Mouse (Mus musculus) limb, embryonic 11.5 days (tissue): ENCODE data around the gene Disp2. TPM values are rescaled to one million over a fixed set of nuclear protein-coding genes. Genes with fewer than 3 reads are reported as not detected.
A peak's percentile ranks its signal among the peaks of the same experiment; 100 is the strongest.

Source experiments
- ATAC-seq: fragments of 200-750 bp; cut with Nextera tagmentation; 2 replicates; pipeline ENCODE4 v1.8.0; 2017; ENCODE audit warnings: low read depth; ENCODE audit not compliant: insufficient number of reproducible peaks, low FRiP score, low TSS enrichment
- DNase-seq: peaks from one replicate; pipeline ENCODE4 v3.0.0-alpha.2; 2015; ENCODE audit warnings: low spot score
- H3K27ac ChIP-seq: fragments of 300-500 bp; sonication (generic); replicated peaks from 2 replicates; pipeline ENCODE4 v1.5.1; 2014; ENCODE audit warnings: low read depth, mild to moderate bottlenecking, low read length
- H3K27me3 ChIP-seq: fragments of 300-500 bp; sonication (generic); 2 replicates; pipeline ENCODE4 v1.6.1; 2014; ENCODE audit warnings: mild to moderate bottlenecking, low read length, mixed read lengths; ENCODE audit not compliant: control insufficient read depth, insufficient read depth
- H3K36me3 ChIP-seq: fragments of 300-500 bp; sonication (generic); 2 replicates; pipeline ENCODE4 v1.6.1; 2014; ENCODE audit warnings: mild to moderate bottlenecking, low read length, moderate library complexity, mixed read lengths; ENCODE audit not compliant: control insufficient read depth, insufficient read depth
- H3K4me1 ChIP-seq: fragments of 300-500 bp; sonication (generic); 2 replicates; pipeline ENCODE4 v1.6.1; 2014; ENCODE audit warnings: low read length, mixed read lengths; ENCODE audit not compliant: control insufficient read depth, insufficient read depth
- H3K4me2 ChIP-seq: fragments of 300-500 bp; sonication (generic); 2 replicates; pipeline ENCODE4 v1.6.1; 2014; ENCODE audit warnings: low read depth, mild to moderate bottlenecking, moderate library complexity; ENCODE audit not compliant: severe bottlenecking
- H3K4me3 ChIP-seq: fragments of 300-500 bp; sonication (generic); 2 replicates; pipeline ENCODE4 v1.5.1; 2014; ENCODE audit warnings: low read depth, low read length
- H3K9ac ChIP-seq: fragments of 300-500 bp; sonication (generic); 2 replicates; pipeline ENCODE4 v1.6.1; 2014; ENCODE audit warnings: mild to moderate bottlenecking, low read length
- H3K9me3 ChIP-seq: fragments of 300-500 bp; sonication (generic); 2 replicates; pipeline ENCODE4 v1.6.1; 2016; ENCODE audit warnings: low read length; ENCODE audit not compliant: control insufficient read depth
- WGBS: fragments of 180-500 bp; shearing (Covaris S2); extraction: QIAGEN DNeasy Blood & Tissue Kit; methylation state at CpG from one replicate; pipeline ENCODE4 v1.1.7; 2014; 5-methylcytosine and 5-hydroxymethylcytosine counted together
- polyA plus RNA-seq: library from polyadenylated mRNA; unstranded; fragments of >200 nt; fragmentation: Nextera tagmentation; extraction: Ambion mirVana; gene quantifications from 2 replicates; pipeline ENCODE4 v1.2.1, GENCODE M21; 2014

Gene Disp2
- polyA plus RNA-seq, 1 experiment from 2014 or later: 0.05 TPM

GRCm38 (mm10) chr2:118805137-118805536, 25.6 kb downstream of the Disp2 start:
- Histone ChIP-seq H3K9me3 (no peaks in the 10 kb centered on the region), H3K4me3 (no peak overlapping the region), H3K36me3 (no peaks in the 10 kb centered on the region), H3K27me3 (no peaks in the 10 kb centered on the region), H3K9ac (no peak overlapping the region), H3K27ac (no peak overlapping the region), H3K4me1 (no peaks in the 10 kb centered on the region), H3K4me2 (no peak overlapping the region)
- DNase-seq (no peak), ATAC-seq (no peak)
- 68% methylated on average over 3 of the region's 3 CpGs for WGBS

DNA sequence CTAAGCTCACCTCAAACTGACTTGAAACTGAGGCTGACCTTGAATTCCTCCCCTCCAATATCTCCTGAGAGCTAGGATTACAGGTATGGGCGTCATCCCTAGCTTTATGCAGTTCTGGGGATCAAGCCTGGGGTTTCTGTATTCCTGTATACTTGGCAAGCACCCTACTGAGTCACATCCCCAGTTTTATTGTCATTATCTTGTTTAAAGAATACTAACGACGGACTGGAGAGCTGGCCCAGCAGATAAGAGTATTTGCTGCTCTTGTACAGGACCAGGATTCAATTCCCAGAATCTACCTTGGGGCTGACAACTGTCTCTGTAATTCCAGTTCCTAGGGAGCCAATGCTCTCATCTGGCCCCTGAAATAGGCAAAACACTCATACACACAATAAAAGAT, 26.2 kb downstream of the Disp2 start:
- ATAC-seq (no peak), DNase-seq (no peak)
- WGBS: 36% methylated on average over 3 of the region's 3 CpGs
- Histone ChIP-seq H3K4me1 (no peaks in the 10 kb centered on the region), H3K27me3 (no peaks in the 10 kb centered on the region), H3K9ac (no peak overlapping the region), H3K27ac (no peak overlapping the region), H3K4me2 (no peak overlapping the region), H3K36me3 (no peaks in the 10 kb centered on the region), H3K9me3 (no peaks in the 10 kb centered on the region), H3K4me3 (no peak overlapping the region)

- Histone ChIP-seq H3K4me2 (no peak overlapping the region), H3K4me3 (no peak overlapping the region), H3K27me3 (no peaks in the 10 kb centered on the region), H3K36me3 (no peaks in the 10 kb centered on the region), H3K4me1 (no peaks in the 10 kb centered on the region), H3K9ac (no peak overlapping the region), H3K9me3 (no peaks in the 10 kb centered on the region), H3K27ac (no peak overlapping the region)
- 66% methylated on average over 4 of the region's 4 CpGs for WGBS
- no peak for ATAC-seq
- no peak for DNase-seq
Observed at GRCm38 (mm10) chr2:118806860-118807259, 27.3 kb downstream of the Disp2 start.

DNA sequence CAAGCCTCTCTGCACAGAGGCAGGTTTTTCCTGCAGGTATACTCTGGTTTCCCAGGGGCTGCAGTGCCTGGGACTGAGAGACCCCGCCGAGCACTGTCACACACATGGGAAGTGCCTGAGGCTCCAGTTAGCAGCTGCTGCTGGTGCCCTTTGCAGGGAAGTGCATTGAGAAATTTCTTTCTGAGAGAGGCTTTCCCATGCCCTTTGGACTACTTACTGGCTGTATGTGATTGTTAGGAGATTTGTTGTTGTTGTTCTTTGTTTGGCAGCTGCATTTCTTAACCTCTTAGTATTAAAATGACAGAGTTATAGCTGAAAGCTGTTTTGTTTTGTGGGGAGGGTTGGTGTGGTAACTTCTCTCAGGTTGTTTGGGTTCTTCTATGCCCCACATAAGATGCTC, 31.3 kb downstream of the Disp2 start:
- no peak overlapping the region for H3K27ac ChIP-seq
- no peak overlapping the region for H3K9ac ChIP-seq
- H3K4me3 ChIP-seq: no peak overlapping the region
- H3K4me2 ChIP-seq: no peak overlapping the region
- no peaks in the 10 kb centered on the region for H3K36me3 ChIP-seq
- 21% methylated on average over 2 of the region's 2 CpGs for WGBS
- no peaks in the 10 kb centered on the region for H3K27me3 ChIP-seq
- no peaks in the 10 kb centered on the region for H3K9me3 ChIP-seq
- no peak for ATAC-seq
- H3K4me1 ChIP-seq: peaks cover 3% of the 10 kb centered on the region; the same call in 1 of the 2 replicates
- DNase-seq: no peak

- H3K36me3 ChIP-seq: peaks cover 3% of the 10 kb centered on the region; the same call in 1 of the 2 replicates
Observed at GRCm38 (mm10) chr2:118812724-118813123, 33.2 kb downstream of the Disp2 start.

DNA sequence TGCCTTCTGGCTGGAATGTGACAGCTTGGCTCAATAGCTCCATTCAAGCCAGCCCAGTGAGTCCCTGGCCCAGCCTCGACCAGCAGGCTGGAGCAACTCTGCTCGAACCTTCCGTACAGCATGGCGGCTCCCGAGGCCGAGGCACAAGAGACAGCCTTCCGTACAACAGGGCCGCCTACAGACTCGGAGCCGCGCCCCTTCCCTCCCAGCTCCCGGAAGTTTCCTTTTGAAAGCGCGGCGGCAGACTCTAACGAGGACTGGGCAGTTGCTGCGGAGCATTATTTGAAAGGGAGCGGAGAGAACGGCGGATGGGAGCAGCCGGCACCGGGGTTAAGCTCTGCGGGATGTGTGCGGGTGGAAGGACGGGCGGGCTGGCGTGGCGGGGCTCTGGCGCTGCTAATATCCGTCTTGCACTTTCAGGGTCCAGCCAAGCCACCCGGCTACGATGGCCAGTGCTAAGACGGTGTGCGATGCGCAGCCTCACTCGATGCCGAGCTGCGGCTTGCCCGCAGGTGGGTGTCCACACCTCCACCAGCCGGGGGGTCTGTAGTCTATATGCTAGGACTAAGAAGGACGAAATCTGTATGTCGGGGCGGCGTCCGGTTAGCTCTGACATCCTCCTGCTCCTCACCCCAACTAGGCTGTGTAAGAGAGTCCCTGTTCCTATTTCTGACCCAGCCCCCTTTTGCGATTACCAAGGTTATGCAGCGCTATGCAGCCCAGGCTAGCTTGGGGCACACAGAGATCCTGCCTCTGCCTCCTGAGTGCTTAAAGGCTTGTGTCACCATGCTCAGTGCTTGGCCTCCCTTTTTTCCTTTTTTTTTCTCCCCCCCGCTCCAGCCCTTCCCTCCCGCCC, 34.7 kb downstream of the Disp2 start, which contains the start of gene Knstrn:
Gene Knstrn, plus strand, starts transcription at position 23 of the 856 bp plus-strand sequence.
- Histone ChIP-seq H3K4me3 (peak within 1 kb of the TSS; percentile 69), H3K9ac (peak within 1 kb of the TSS; percentile 79), H3K4me2 (peak within 1 kb of the TSS; percentile 77), H3K36me3 (peaks cover 17% of the 10 kb centered on the region), H3K27ac (peak within 1 kb of the TSS; percentile 58; the same call in 1 of the 2 replicates), H3K27me3 (no peaks in the 10 kb centered on the region), H3K9me3 (no peaks in the 10 kb centered on the region), H3K4me1 (peaks cover 3% of the 10 kb centered on the region; the same call in 1 of the 2 replicates)
- DNase-seq (peak; percentile 94), ATAC-seq (peak; percentile 91)
- under 1% methylated on average over 49 of the region's 49 CpGs for WGBS

More at GRCm38 (mm10) chr2:118812724-118813123, 33.2 kb downstream of the Disp2 start:
- Histone ChIP-seq H3K9me3 (no peaks in the 10 kb centered on the region), H3K4me1 (peaks cover 3% of the 10 kb centered on the region; the same call in 1 of the 2 replicates), H3K27me3 (no peaks in the 10 kb centered on the region), H3K4me3 (no peak overlapping the region), H3K27ac (no peak overlapping the region), H3K9ac (no peak overlapping the region), H3K4me2 (no peak overlapping the region)
- WGBS: 82% methylated on average over 1 of the region's 1 CpGs
- ATAC-seq: no peak
- DNase-seq: no peak

DNA sequence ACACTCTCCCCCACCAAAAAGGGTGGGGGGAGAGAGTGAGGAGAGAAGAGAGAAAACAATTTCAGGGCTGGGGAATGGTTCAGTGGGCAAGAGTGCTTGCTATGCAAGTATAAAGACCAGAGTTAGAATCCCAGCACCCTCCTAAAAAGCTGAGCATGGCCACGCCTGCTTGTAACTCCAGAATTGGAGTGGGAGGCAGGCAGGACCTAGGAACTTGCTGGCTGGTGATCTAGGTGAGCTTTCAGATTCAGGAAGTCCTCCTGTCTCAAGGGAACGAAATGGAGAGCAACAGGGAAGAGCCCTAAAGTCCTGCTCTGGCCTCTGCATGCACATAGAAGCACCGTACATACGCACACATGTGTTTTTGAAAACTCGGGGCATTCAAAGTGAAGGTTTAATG, 43.3 kb downstream of the Disp2 start:
- Histone ChIP-seq H3K4me3 (no peak overlapping the region), H3K27me3 (no peaks in the 10 kb centered on the region), H3K9ac (no peak overlapping the region), H3K4me1 (no peaks in the 10 kb centered on the region), H3K27ac (no peak overlapping the region), H3K9me3 (no peaks in the 10 kb centered on the region; the same call in 1 of the 2 replicates), H3K4me2 (no peak overlapping the region), H3K36me3 (peaks cover 44% of the 10 kb centered on the region)
- no peak for ATAC-seq
- DNase-seq: no peak
- 94% methylated on average over 5 of the region's 5 CpGs for WGBS

- WGBS: 93% methylated on average over 4 of the region's 4 CpGs
- Histone ChIP-seq H3K27me3 (no peaks in the 10 kb centered on the region), H3K4me3 (no peak overlapping the region), H3K9me3 (no peaks in the 10 kb centered on the region; the same call in 1 of the 2 replicates), H3K27ac (no peak overlapping the region), H3K36me3 (peaks cover 32% of the 10 kb centered on the region), H3K4me1 (no peaks in the 10 kb centered on the region), H3K4me2 (no peak overlapping the region), H3K9ac (no peak overlapping the region)
- ATAC-seq: no peak
- no peak for DNase-seq
Observed at GRCm38 (mm10) chr2:118824396-118824795, 44.9 kb downstream of the Disp2 start.
